Mouse (Mus musculus) kidney, postnatal 4 days (tissue): ENCODE measurements around the gene S100a2.

Experiments used
- DNase-seq, 2 experiments: peaks; one replicate each; pipeline ENCODE4 v3.0.0; 2021; ENCODE audit warnings: mixed read lengths in 2 of 2

The S100a2 gene

DNA sequence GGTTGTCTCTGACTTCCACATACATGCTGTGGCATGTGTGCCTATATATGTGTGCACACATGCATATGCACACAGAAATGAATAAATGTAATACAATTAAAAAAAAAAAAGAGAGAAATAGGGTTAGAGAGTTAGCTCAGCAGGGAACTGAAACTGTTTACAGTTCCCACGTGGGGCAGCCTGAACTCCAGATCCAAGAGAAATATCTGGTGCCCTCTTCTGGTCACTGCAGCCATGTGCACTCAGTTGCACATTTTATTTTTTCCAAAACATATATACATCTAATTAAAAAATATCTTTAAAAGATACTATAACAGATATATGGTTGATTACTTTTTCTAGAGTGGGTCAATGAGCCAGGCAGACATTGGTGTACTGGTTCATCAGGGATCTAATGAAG is 27.5 kb downstream of the S100a2 start:
- DNase-seq: no peak

DNA sequence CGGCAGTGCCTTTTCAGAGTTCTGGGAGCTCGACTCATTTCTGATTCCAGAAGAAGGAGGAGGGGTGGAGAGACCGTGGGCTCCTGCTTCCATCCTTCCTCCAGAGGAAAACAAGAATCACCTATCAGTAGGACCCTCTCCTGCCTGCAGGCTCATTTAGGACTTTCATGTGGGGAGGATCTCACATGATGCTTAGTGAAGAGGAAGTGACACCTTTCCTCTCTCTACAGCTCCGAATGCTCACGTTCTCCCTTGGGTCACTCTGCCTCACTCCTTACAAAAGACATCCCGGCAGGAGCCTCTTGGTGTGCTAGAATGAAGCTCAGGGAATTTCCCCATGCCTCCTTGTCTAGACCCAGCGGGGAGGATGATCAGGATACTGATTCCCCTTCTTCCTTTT is 31.5 kb downstream of the S100a2 start:
- no peak for DNase-seq

DNA sequence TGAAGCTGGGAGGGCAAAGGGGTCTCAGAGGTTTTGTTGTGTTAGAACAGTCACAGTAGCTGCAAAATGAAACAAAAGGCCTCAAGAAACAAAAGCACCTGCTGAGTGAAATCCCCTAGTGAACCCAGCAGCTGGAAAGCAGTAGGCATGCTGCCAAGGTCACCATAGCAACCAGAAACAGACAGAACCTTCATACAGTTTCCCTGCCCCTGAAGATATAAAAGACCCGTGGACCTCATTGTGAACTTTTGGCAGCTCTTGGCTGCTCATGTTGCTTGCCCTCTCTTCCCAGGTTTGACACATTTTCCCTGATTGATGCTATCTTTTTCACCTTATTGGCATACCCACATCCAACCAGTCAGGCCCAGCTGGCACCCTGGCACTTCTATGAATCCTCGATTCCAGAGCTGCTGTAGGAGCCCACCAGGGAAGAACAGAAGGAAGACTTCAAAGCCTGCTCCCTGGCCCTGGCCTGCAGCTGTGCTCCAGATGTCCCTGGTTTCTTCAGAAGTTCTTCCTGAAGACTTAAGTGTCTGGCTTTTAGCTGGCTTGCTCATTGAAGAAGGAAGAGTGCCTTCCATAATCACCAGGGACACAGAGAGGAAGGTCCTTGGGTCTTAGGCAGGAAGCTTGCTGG is 33.5 kb downstream of the S100a2 start:
- DNase-seq: peak; percentile 84 to 87

DNA sequence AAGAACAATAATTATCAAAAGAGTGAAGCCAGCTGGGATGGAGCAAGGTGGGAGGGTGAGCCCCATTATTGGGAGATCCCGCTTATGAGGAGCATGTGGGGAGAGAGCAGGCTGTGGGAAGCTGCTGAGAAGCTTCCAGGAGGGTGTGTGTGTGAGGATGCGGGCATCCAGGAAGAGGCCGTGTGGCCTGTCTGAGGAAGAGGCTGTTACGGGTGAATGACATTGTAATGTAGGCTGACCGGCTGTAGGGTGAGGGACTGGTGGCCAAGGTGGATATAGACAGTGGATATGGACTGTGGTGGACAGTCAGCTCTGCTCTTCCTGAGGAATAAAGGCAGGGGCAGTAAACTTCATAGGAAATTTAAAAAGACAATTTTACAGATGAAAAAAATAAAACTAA is 35.4 kb downstream of the S100a2 start:
- DNase-seq: no peak

DNA sequence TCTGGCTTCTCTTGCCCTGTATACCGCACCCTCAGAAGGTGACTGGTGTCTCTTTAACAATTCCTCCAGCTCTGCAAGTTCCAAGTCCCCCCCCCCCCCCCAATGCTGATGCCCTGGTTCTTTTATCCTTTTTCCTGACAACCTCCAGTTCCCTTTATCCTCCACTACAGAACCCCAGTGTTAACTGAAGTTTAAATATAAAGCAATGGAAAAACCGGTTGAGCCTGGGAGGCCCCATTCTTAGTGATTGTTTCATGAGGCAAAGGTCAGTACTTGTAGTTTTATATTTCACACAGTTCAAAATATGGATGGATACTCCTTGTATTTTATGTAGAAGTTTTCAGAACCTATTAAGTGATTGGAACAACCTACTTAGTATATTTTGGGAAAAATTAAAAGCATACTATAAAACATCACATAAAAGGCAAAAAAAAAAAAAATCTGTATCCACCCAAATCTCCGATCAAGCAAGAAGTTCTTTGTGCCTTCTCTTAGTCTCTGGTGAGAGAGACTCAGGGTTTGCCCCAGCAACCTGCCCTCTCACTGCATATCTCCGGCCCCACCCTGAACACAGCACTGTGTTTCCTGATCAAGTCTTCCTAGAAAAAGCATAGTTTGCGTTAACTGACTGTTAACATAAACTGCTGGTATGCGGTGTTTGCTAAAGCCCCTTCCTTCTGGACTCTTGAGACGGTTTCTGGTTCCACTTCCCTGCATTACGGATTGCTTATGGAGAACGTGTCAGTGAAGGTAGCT is 36.4 kb downstream of the S100a2 start:
- no peak for DNase-seq

DNA sequence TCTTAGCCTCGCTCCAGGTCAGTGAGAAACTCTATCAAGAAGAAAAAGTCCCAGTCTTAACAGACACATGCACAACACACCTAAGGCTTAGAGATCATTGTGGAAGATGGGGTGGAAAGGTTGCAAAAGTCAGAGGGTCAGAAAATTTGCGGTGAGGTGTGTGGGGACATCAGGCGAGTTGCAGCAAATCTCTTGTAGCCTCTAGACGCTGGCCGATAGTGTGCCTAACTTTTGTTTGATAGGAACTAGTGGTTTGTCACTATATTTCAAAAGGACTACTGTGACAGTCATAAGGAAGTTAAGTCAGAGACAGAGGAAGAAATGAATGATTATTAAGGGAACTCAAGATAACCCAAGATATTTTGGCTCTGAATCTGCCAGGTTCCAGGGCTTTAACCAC is 37.3 kb downstream of the S100a2 start:
- no peak for DNase-seq

DNA sequence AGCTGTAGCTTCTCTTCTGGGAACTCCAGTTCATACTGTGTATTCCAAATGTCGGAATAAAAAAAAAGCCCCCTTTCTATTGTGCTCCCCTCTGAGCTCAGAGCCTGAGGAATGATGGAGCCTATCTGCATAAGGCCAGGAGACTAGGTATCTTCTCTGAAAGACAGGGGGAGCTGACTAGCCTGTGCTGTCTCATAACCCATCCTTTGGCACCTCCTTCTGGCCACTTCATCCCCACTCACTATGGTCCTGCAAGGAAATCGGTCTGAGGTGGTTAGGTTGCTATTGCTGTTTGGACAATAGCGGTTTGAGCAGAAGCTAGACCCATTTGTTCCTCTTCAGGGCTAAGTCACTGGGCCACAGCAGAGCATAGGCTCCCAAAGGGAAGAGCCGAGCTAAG is 37.8 kb downstream of the S100a2 start:
- DNase-seq: peak; percentile 42 to 55

DNA sequence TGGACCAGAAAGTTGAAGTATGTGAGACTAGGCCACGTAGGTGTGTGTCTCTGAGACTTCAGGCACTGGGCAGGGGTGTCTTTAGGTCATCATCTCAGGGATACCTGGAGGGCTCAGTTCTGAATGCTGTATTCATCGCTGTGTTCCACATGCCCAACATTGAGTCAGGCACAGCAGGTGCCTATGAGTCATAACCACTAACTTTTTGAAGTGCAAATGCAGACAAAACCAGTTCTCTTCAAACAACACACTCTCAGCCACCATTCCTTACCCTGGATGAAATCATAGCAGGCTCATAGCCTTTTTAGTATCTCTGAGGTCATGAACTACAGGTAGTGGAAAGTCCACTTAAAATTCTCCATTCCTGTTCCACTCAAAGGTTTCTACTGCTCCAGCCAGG is 39.3 kb downstream of the S100a2 start:
- no peak for DNase-seq

DNA sequence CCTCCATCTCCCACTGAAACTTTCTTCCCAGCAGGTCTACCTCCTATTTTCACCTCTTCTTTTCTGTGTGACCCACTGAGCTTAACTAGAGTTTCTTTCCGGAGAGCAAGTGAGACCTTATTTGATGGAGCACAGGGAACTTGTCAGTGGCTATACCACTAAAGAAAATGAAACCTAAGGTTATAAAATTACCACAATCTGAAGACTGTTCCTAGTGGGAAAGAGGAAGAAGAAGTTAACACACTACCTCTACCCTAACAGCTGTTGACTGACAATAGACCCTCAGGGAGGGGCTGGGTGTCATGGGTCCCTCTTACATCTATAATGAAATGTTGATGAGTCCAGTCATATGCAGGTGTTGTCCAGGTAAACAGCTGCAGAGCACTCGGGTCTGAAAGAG is 41.9 kb downstream of the S100a2 start:
- no peak for DNase-seq

DNA sequence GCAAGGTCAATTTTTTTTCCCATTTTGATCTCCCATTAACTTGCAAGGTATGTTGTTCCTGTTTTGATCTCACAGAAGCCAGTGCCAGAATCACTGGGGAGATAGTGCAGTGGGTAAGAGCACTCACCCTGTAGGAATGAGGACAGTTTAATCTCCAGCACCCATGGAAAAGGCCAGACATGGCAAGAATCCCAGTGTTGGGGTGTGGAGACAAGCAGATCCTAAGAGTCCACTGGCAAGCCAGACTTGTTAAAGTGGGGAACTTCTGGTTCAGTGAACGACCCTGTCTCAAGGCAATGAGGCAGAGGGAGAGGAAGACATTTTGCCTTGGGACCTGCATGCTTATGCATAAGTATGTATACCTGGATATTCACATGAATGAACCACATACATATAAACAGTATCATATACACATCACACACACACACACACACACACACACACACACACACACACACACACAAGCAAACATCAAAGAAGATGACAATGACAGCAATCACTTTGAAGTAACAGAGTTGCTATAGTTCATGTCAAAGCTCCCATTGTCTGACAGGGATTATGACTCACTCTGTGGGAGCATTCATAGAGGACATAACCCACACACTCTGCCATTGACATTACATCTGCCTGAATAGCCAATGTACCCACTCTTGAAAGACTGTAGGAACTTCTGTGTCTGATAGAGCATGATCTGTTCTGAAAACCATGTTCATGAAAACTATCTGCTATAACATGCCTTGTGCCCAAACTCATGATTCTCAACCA is 48.6 kb downstream of the S100a2 start:
- DNase-seq: no peak

DNA sequence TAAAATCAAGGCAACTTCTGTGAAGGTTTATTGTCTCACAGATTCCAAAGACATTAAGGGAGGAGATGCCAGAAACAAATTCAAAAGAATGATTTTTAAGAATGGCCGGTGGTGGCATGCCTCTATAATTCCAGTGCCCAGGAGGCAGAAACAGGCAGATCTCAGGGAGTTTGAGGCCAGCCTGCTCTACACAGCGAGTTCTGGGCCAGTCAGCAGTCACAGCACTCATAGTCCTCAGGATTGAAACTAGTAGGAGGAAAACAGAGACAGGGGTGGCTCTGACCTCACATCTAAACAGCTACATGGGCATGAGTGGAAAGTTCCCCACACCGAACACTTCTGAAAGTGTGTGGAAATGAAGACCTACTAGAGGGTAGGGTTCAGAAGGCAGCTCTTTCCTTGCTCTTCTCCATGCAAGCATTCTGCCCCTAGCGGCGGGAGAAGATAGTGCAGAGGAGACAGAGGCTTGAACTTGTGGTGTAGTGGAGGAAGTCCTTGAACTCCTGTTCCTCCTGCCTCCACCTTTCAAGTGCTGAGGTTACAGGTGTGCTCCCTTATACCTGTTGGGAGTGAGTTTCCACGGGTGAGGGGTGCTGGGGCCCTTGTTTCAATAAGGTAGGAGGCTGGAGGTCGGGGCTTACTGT is 49.6 kb downstream of the S100a2 start:
- DNase-seq: peak; percentile 49 to 52

DNA sequence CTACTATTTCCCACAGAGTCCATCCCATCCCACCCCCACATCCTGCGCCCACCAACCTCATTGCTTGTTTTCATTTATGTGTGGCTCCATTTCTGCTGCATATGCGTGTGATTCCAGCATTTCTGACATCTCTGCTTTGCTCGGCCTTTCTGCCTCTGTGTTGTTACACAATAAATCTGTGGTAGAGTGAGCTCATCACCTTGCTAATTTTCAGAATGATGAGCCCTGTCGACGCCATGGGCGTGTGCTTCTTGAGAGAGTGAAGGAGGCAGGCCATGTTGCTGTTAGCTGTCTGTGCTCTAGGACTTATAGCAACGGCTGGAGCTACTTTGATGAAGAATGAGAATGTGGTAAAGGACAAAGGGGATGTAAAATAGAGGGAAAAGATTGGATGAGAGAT is 50.9 kb downstream of the S100a2 start:
- DNase-seq: no peak
